Mouse (Mus musculus): ENCODE measurements around the gene Haghl.

GRCm38 (mm10) chr17:25808028-25808427 is 22.6 kb upstream of the Haghl start:
- no peak for TF ChIP-seq CTCF (IDR thresholded peaks at IDR 0.05; ENCODE audit: borderline replicate concordance, insufficient read depth, low read length)
- no peak for TF ChIP-seq POLR2A (IDR thresholded peaks at IDR 0.05; ENCODE audit: low read depth, low read length)

All from embryonic fibroblast, embryonic 13.5 days (primary cell).